Mouse (Mus musculus): ENCODE data around the gene Cyp26a1. TPM values are rescaled to one million over a fixed set of nuclear protein-coding genes. Genes with fewer than 3 reads are reported as not detected.

Cyp26a1 gene
- polyA plus RNA-seq, 1 experiment from 2014 or later: 0.22 TPM

GRCm38 (mm10) chr19:37740043-37740442, 42.4 kb downstream of the Cyp26a1 start:
- Histone ChIP-seq H3K27ac (replicated peaks) (no peak overlapping the region), H3K4me2 (no peak overlapping the region), H3K4me1 (replicated peaks) (no peaks in the 10 kb centered on the region), H3K36me3 (no peaks in the 10 kb centered on the region), H3K4me3 (no peak overlapping the region), H3K9me3 (no peaks in the 10 kb centered on the region), H3K9ac (no peak overlapping the region), H3K27me3 (no peaks in the 10 kb centered on the region)
- WGBS: 84% methylated on average over 7 of the region's 7 CpGs
- ATAC-seq (ENCODE audit: low FRiP score, low read depth): no peak

Other genes starting within 250 kb of the Cyp26a1 start
- gene Exoc6, start 147.4 kb upstream of the Cyp26a1 start, polyA plus RNA-seq (2015; fragmentation: Nextera tagmentation; extraction: Ambion mirVana): 19.2 and 19.8 TPM in 2 replicates
- not detected in 2 replicates for gene Cyp26c1, start 12.2 kb upstream of the Cyp26a1 start, polyA plus RNA-seq (2015; fragmentation: Nextera tagmentation; extraction: Ambion mirVana)

Data from hindbrain, embryonic 15.5 days (tissue).